Mouse (Mus musculus) ES-E14 (cell line): Measurements from ENCODE around the gene Arhgap29. TPM values are rescaled to one million over a fixed set of nuclear protein-coding genes. Genes with fewer than 3 reads are reported as not detected.

ENCODE experiments used
- DNase-seq: peaks from one replicate; pipeline ENCODE4 v3.0.0-alpha.2; 2013; ENCODE audit warnings: low read depth, low spot score
- H3K27ac ChIP-seq: 2 replicates; pipeline ENCODE4 v1.5.1; 2012; ENCODE audit warnings: low read depth, mild to moderate bottlenecking, low read length, moderate library complexity, mixed read lengths; ENCODE audit not compliant: poor library complexity, insufficient read depth, severe bottlenecking
- H3K36me3 ChIP-seq: 2 replicates; pipeline ENCODE4 v1.6.1; 2012; ENCODE audit warnings: mild to moderate bottlenecking, low read length, moderate library complexity, mixed read lengths; ENCODE audit not compliant: control insufficient read depth, poor library complexity, insufficient read depth, severe bottlenecking
- H3K4me1 ChIP-seq, 2 experiments: fragments of 150-350 bp in 1 of 2; sonication (generic) in 1 of 2; 2 replicates each; pipeline ENCODE4 v1.6.1; 2012; ENCODE audit warnings: low read length in 2 of 2, mild to moderate bottlenecking in 1 of 2, mixed read lengths in 1 of 2; ENCODE audit not compliant: control insufficient read depth in 2 of 2, insufficient read depth in 2 of 2, poor library complexity in 1 of 2
- H3K4me3 ChIP-seq, 2 experiments: fragments of 150-350 bp in 1 of 2; sonication (generic) in 1 of 2; 2 replicates each; pipeline ENCODE4 v1.5.1; 2012; ENCODE audit warnings: low read length in 2 of 2, low read depth in 1 of 2, mild to moderate bottlenecking in 1 of 2, mixed read lengths in 1 of 2; ENCODE audit not compliant: insufficient read depth in 1 of 2, poor library complexity in 1 of 2, severe bottlenecking in 1 of 2
- H3K9ac ChIP-seq: 2 replicates; pipeline ENCODE4 v1.6.1; 2012; ENCODE audit warnings: low read depth, mild to moderate bottlenecking, low read length, mixed read lengths; ENCODE audit not compliant: poor library complexity, insufficient read depth, severe bottlenecking
- H3K9me3 ChIP-seq: fragments of 150-350 bp; sonication (generic); 2 replicates; pipeline ENCODE4 v1.6.1; 2012; ENCODE audit warnings: low read depth, mild to moderate bottlenecking, low read length; ENCODE audit not compliant: control insufficient read depth, insufficient read depth
- CHD2 ChIP-seq: IDR thresholded peaks from 2 replicates; pipeline ENCODE4 v1.6.1; 2014; ENCODE audit warnings: mild to moderate bottlenecking, low read depth, low read length, inconsistent platforms
- HCFC1 ChIP-seq: IDR thresholded peaks from 2 replicates; pipeline ENCODE4 v1.6.1; 2012; ENCODE audit warnings: low read length, inconsistent platforms, borderline replicate concordance; ENCODE audit not compliant: insufficient read depth
- MAFK ChIP-seq: IDR thresholded peaks from 2 replicates; pipeline ENCODE4 v1.6.1; 2014; ENCODE audit warnings: mild to moderate bottlenecking, low read depth, low read length, inconsistent platforms; ENCODE audit not compliant: insufficient read depth
- ZC3H11A ChIP-seq: IDR thresholded peaks from 2 replicates; pipeline ENCODE4 v1.6.1; 2012; ENCODE audit warnings: low read depth, mild to moderate bottlenecking, inconsistent platforms, low read length, borderline replicate concordance
- ZNF384 ChIP-seq: IDR thresholded peaks from 2 replicates; pipeline ENCODE4 v1.6.1; 2012; ENCODE audit warnings: low read depth, low read length, inconsistent platforms
- in situ Hi-C, 2 experiments: fragments of 600-800 bp; cut with MboI; formaldehyde crosslinking; loops; one replicate each; pipeline ENCODE4 v1.15.1; 2025; ENCODE audit warnings: low sequenced_read_pairs in 2 of 2, inconsistent platforms in 1 of 2; ENCODE audit not compliant: unreplicated experiment in 2 of 2
- total RNA-seq: library from RNA; depleted of rRNA; stranded (reverse); fragments of 300-350 nt; gene quantifications from 2 replicates; pipeline ENCODE4 v1.2.3, GENCODE M21; 2012

The Arhgap29 gene
- total RNA-seq, 1 experiment = 25.1 TPM

- TF ChIP-seq CHD2 (no peak), MAFK (no peak), HCFC1 (no peak), ZC3H11A (no peak), ZNF384 (no peak)
- Histone ChIP-seq H3K4me3 (no peak overlapping the region), H3K27ac (no peak overlapping the region), H3K4me1 (no peaks in the 10 kb centered on the region), H3K36me3 (no peaks in the 10 kb centered on the region), H3K9ac (no peak overlapping the region), H3K9me3 (no peaks in the 10 kb centered on the region)
- DNase-seq = no peak
- in situ Hi-C loops = no loop called here
These were observed 74.3 kb downstream of the Arhgap29 start for GRCm38 (mm10) chr3:122026676-122027075.

- TF ChIP-seq CHD2 (no peak), ZC3H11A (no peak), HCFC1 (no peak), MAFK (no peak), ZNF384 (no peak)
- no peak overlapping the region for H3K9ac ChIP-seq
- H3K9me3 ChIP-seq = no peaks in the 10 kb centered on the region
- no peak overlapping the region for H3K4me3 ChIP-seq
- DNase-seq = no peak
- in situ Hi-C loops = no loop called here
- no peak overlapping the region for H3K27ac ChIP-seq
- no peaks in the 10 kb centered on the region for H3K36me3 ChIP-seq
- H3K4me1 ChIP-seq = no peaks in the 10 kb centered on the region
These were observed 75.4 kb downstream of the Arhgap29 start for GRCm38 (mm10) chr3:122027776-122028175.

- TF ChIP-seq MAFK (no peak), ZNF384 (0 out of 2 replicates have a peak, but pooled peaks have one; percentile 50)
- no peak overlapping the region for H3K9ac ChIP-seq
- peaks cover 0 to 4% of the 10 kb centered on the region in 2 experiments; a peak in 1 of 4 replicates for H3K4me1 ChIP-seq
- H3K9me3 ChIP-seq = no peaks in the 10 kb centered on the region
- no peak overlapping the region for H3K27ac ChIP-seq
- no peaks in the 10 kb centered on the region for H3K36me3 ChIP-seq
- in situ Hi-C loops = no loop called here
- no peak for DNase-seq
- no peak overlapping the region for H3K4me3 ChIP-seq
These were observed 81.0 kb downstream of the Arhgap29 start for GRCm38 (mm10) chr3:122033248-122033837.

- no peak overlapping the region for H3K4me3 ChIP-seq
- H3K36me3 ChIP-seq = no peaks in the 10 kb centered on the region
- DNase-seq = no peak
- H3K9ac ChIP-seq = no peak overlapping the region
- no peak overlapping the region for H3K27ac ChIP-seq
- TF ChIP-seq HCFC1 = no peak
- TF ChIP-seq ZNF384 = no peak
- no peak for TF ChIP-seq MAFK
- no peak for TF ChIP-seq ZC3H11A
- TF ChIP-seq CHD2 = no peak
- H3K4me1 ChIP-seq = peaks cover 0 to 4% of the 10 kb centered on the region in 2 experiments; a peak in 1 of 4 replicates
- no peaks in the 10 kb centered on the region for H3K9me3 ChIP-seq
- in situ Hi-C loops = no loop called here
These were observed 81.9 kb downstream of the Arhgap29 start for GRCm38 (mm10) chr3:122034240-122034639.

- Histone ChIP-seq H3K9me3 (no peaks in the 10 kb centered on the region), H3K36me3 (no peaks in the 10 kb centered on the region), H3K9ac (no peak overlapping the region), H3K27ac (no peak overlapping the region), H3K4me3 (no peak overlapping the region), H3K4me1 (peaks cover 0 to 4% of the 10 kb centered on the region in 2 experiments; a peak in 1 of 4 replicates)
- TF ChIP-seq ZC3H11A = no peak
- no peak for TF ChIP-seq MAFK
- no peak for TF ChIP-seq HCFC1
- TF ChIP-seq CHD2 = no peak
- no peak for TF ChIP-seq ZNF384
- in situ Hi-C loops = no loop called here
- no peak for DNase-seq
These were observed 82.8 kb downstream of the Arhgap29 start for GRCm38 (mm10) chr3:122035092-122035491.
